Mouse (Mus musculus) hindbrain, embryonic 10.5 days (tissue): ENCODE measurements around the gene Lpar6. TPM values are rescaled to one million over a fixed set of nuclear protein-coding genes. Genes with fewer than 3 reads are reported as not detected.
A peak's percentile ranks its signal among the peaks of the same experiment; 100 is the strongest.

ENCODE experiments used
- DNase-seq: peaks from one replicate; pipeline ENCODE4 v3.0.0-alpha.2; 2017; ENCODE audit warnings: low spot score
- H3K27ac ChIP-seq: fragments of 300-500 bp; sonication (generic); 2 replicates; pipeline ENCODE4 v1.5.1; 2016; ENCODE audit warnings: mild to moderate bottlenecking, moderate library complexity
- H3K27me3 ChIP-seq: fragments of 300-500 bp; sonication (generic); 2 replicates; pipeline ENCODE4 v1.6.1; 2016; ENCODE audit warnings: mild to moderate bottlenecking; ENCODE audit not compliant: poor library complexity, insufficient read depth, severe bottlenecking
- H3K36me3 ChIP-seq: fragments of 300-500 bp; sonication (generic); 2 replicates; pipeline ENCODE4 v1.6.1; 2016; ENCODE audit warnings: mild to moderate bottlenecking, moderate library complexity
- H3K4me1 ChIP-seq: fragments of 300-500 bp; sonication (generic); replicated peaks from 2 replicates; pipeline ENCODE4 v1.6.1; 2016; ENCODE audit warnings: mild to moderate bottlenecking
- H3K4me3 ChIP-seq: fragments of 300-500 bp; sonication (generic); 2 replicates; pipeline ENCODE4 v1.5.1; 2016; ENCODE audit warnings: mild to moderate bottlenecking, moderate library complexity
- H3K9me3 ChIP-seq: fragments of 300-500 bp; sonication (generic); 2 replicates; pipeline ENCODE4 v1.6.1; 2016; ENCODE audit warnings: mild to moderate bottlenecking, moderate library complexity
- WGBS: fragments of 180-500 bp; shearing (Covaris S2); methylation state at CpG from one replicate; pipeline ENCODE4 v1.1.7; 2016; 5-methylcytosine and 5-hydroxymethylcytosine counted together
- microRNA counts: library from miRNA; unstranded; fragments of <30 nt; microRNA quantifications from one replicate; lab custom pipeline; 2017
- polyA plus RNA-seq: library from polyadenylated mRNA; unstranded; fragments of >200 nt; fragmentation: Nextera tagmentation; extraction: Ambion mirVana; gene quantifications from 2 replicates; pipeline ENCODE4 v1.2.1, GENCODE M21; 2016

The Lpar6 gene
- polyA plus RNA-seq, 1 experiment from 2014 or later, result 15.4 TPM

GRCm38 (mm10) chr14:73266166-73266565 is 28.5 kb downstream of the Lpar6 start:
- DNase-seq, result no peak
- WGBS, result 90% methylated on average over 3 of the region's 3 CpGs
- Histone ChIP-seq H3K27me3 (no peaks in the 10 kb centered on the region), H3K27ac (no peak overlapping the region), H3K4me1 (no peaks in the 10 kb centered on the region), H3K36me3 (peaks cover 57% of the 10 kb centered on the region), H3K4me3 (no peak overlapping the region), H3K9me3 (peaks cover 13% of the 10 kb centered on the region)

GRCm38 (mm10) chr14:73271807-73272206 is 34.1 kb downstream of the Lpar6 start:
- H3K36me3 ChIP-seq, result peaks cover 31% of the 10 kb centered on the region
- no peak for DNase-seq
- WGBS, result 48% methylated on average over 5 of the region's 5 CpGs
- H3K4me1 ChIP-seq, result peaks cover 24% of the 10 kb centered on the region
- H3K9me3 ChIP-seq, result no peaks in the 10 kb centered on the region
- no peaks in the 10 kb centered on the region for H3K27me3 ChIP-seq
- H3K4me3 ChIP-seq, result no peak overlapping the region
- no peak overlapping the region for H3K27ac ChIP-seq

GRCm38 (mm10) chr14:73279096-73279495 is 41.4 kb downstream of the Lpar6 start:
- 91% methylated on average over 6 of the region's 6 CpGs for WGBS
- Histone ChIP-seq H3K36me3 (peaks cover 31% of the 10 kb centered on the region), H3K4me3 (no peak overlapping the region), H3K4me1 (peaks cover 9% of the 10 kb centered on the region; the same call in 1 of the 2 replicates), H3K9me3 (no peaks in the 10 kb centered on the region), H3K27ac (no peak overlapping the region), H3K27me3 (no peaks in the 10 kb centered on the region)
- DNase-seq, result no peak

- Histone ChIP-seq H3K4me3 (no peak overlapping the region), H3K36me3 (peaks cover 29% of the 10 kb centered on the region), H3K4me1 (0 out of 2 replicates have a peak, but pooled peaks cover 6% of the 10 kb centered on the region), H3K27me3 (no peaks in the 10 kb centered on the region), H3K9me3 (no peaks in the 10 kb centered on the region), H3K27ac (no peak overlapping the region)
- DNase-seq, result no peak
- WGBS, result 34% methylated on average over 1 of the region's 1 CpGs
Measured at GRCm38 (mm10) chr14:73280996-73281395, 43.3 kb downstream of the Lpar6 start.

- no peak overlapping the region for H3K4me3 ChIP-seq
- no peak for DNase-seq
- H3K4me1 ChIP-seq, result no peaks in the 10 kb centered on the region
- no peak overlapping the region for H3K27ac ChIP-seq
- H3K27me3 ChIP-seq, result no peaks in the 10 kb centered on the region
- no peaks in the 10 kb centered on the region for H3K9me3 ChIP-seq
- WGBS, result 92% methylated on average over 2 of the region's 2 CpGs
- peaks cover 31% of the 10 kb centered on the region for H3K36me3 ChIP-seq
Measured at GRCm38 (mm10) chr14:73289915-73290314, 52.2 kb downstream of the Lpar6 start.

- Histone ChIP-seq H3K27me3 (no peaks in the 10 kb centered on the region), H3K4me1 (no peaks in the 10 kb centered on the region), H3K9me3 (no peaks in the 10 kb centered on the region), H3K4me3 (no peak overlapping the region), H3K36me3 (peaks cover 38% of the 10 kb centered on the region), H3K27ac (no peak overlapping the region)
- no peak for DNase-seq
- 83% methylated on average over 1 of the region's 1 CpGs for WGBS
Measured at GRCm38 (mm10) chr14:73292434-73292833, 54.7 kb downstream of the Lpar6 start.

MicroRNAs within 50 kb of the gene (microRNA counts, 519-probe panel; counts per million panel counts)
- 1,255 counts per million, percentile 77 among the panel's probes with 10 or more counts for microRNA mmu-miR-687 (lab: Ali Mortazavi, UCI)

Other genes starting within 250 kb of the Lpar6 start
- not detected in 2 replicates for gene Cysltr2, start 188.8 kb upstream of the Lpar6 start, polyA plus RNA-seq
- gene Rcbtb2, start 114.9 kb upstream of the Lpar6 start, polyA plus RNA-seq, result 145 and 157 TPM in 2 replicates
- gene Rb1, start 87.9 kb downstream of the Lpar6 start, polyA plus RNA-seq, result 24.2 and 27.1 TPM in 2 replicates
- 249 and 310 TPM in 2 replicates for gene Itm2b, start 147.4 kb downstream of the Lpar6 start, polyA plus RNA-seq